Mouse (Mus musculus) heart, adult 2 months (tissue): ENCODE measurements around the gene Thsd4. TPM values are rescaled to one million over a fixed set of nuclear protein-coding genes. Genes with fewer than 3 reads are reported as not detected.

ENCODE experiments used
- DNase-seq, 2 experiments: peaks; one replicate each; pipeline ENCODE4 v3.0.0; 2021
- H3K27ac ChIP-seq: fragments of 200-600 bp; 2 replicates; pipeline ENCODE4 v1.8.1; 2022
- H3K27me3 ChIP-seq: fragments of 200-500 bp; 2 replicates; pipeline ENCODE4 v1.6.1; 2012; ENCODE audit warnings: mild to moderate bottlenecking, low read length, inconsistent platforms, mixed read lengths; ENCODE audit not compliant: control insufficient read depth, insufficient read depth
- H3K36me3 ChIP-seq: fragments of 200-500 bp; 2 replicates; pipeline ENCODE4 v1.6.1; 2012; ENCODE audit warnings: low read length, inconsistent platforms; ENCODE audit not compliant: control insufficient read depth, insufficient read depth
- H3K4me1 ChIP-seq: fragments of 200-500 bp; 2 replicates; pipeline ENCODE4 v1.6.1; 2011; ENCODE audit warnings: low read length; ENCODE audit not compliant: control insufficient read depth, insufficient read depth
- H3K4me3 ChIP-seq: fragments of 200-600 bp; 2 replicates; pipeline ENCODE4 v1.8.1; 2022
- H3K79me2 ChIP-seq: fragments of 200-500 bp; replicated peaks from 2 replicates; pipeline ENCODE4 v1.6.1; 2012; ENCODE audit warnings: mild to moderate bottlenecking, inconsistent platforms, low read length, moderate library complexity, mixed read lengths; ENCODE audit not compliant: control insufficient read depth, insufficient read depth
- H3K9ac ChIP-seq: fragments of 200-500 bp; 2 replicates; pipeline ENCODE4 v1.6.1; 2012; ENCODE audit warnings: low read depth, mild to moderate bottlenecking, control low read depth, inconsistent platforms, low read length, mixed read lengths
- CTCF ChIP-seq: fragments of 200-600 bp; IDR thresholded peaks from 2 replicates; pipeline ENCODE4 v1.8.1; 2022; ENCODE audit warnings: antibody characterized with exemption, mild to moderate bottlenecking, moderate library complexity
- EP300 ChIP-seq: fragments of 200-500 bp; IDR thresholded peaks from 2 replicates; pipeline ENCODE4 v1.6.1; 2011; ENCODE audit warnings: low read depth, low read length, control low read depth; ENCODE audit not compliant: insufficient read depth
- POLR2A ChIP-seq: fragments of 200-500 bp; IDR thresholded peaks from 2 replicates; pipeline ENCODE4 v1.6.1; 2011; ENCODE audit warnings: mild to moderate bottlenecking, low read depth, low read length, control low read depth; ENCODE audit not compliant: insufficient read depth
- WGBS: fragments of 180-500 bp; shearing (Covaris S2); methylation state at CpG from one replicate; pipeline ENCODE4 v1.1.7; 2018; 5-methylcytosine and 5-hydroxymethylcytosine counted together
- intact Hi-C: fragments of 180-260 bp; cut with DNase I; formaldehyde crosslinking; loops from one replicate; pipeline ENCODE4 v1.15.1; 2025
- polyA plus RNA-seq: library from polyadenylated mRNA; depleted of rRNA; stranded (reverse); fragments of >200 nt; gene quantifications from 2 replicates; pipeline ENCODE4 v1.2.3, GENCODE M21; 2012
- total RNA-seq, 2 experiments: library from RNA; stranded (reverse); gene quantifications; 2 replicates each; pipeline ENCODE4 v1.2.3; 2021

The Thsd4 gene
- total and polyA plus RNA-seq, 3 experiments, result 3.5 to 5.2 (median 4.3) TPM

- H3K4me3 ChIP-seq, result no peak overlapping the region
- WGBS, result 39% methylated on average over 2 of the region's 2 CpGs
- no peaks in the 10 kb centered on the region for H3K36me3 ChIP-seq
- H3K27ac ChIP-seq, result no peak overlapping the region
- TF ChIP-seq EP300, result no peak
- no peak for TF ChIP-seq CTCF
- no peak for TF ChIP-seq POLR2A
- no peaks in the 10 kb centered on the region for H3K27me3 ChIP-seq
- H3K4me1 ChIP-seq, result no peaks in the 10 kb centered on the region
- intact Hi-C loops, result no loop called here
- no peak overlapping the region for H3K9ac ChIP-seq
- no peaks in the 10 kb centered on the region for H3K79me2 ChIP-seq
- DNase-seq, result no peak
These were observed 123.8 kb downstream of the Thsd4 start for GRCm38 (mm10) chr9:60398073-60398472.

GRCm38 (mm10) chr9:60396096-60396495 is 125.8 kb downstream of the Thsd4 start:
- intact Hi-C loops, result no loop called here
- Histone ChIP-seq H3K27ac (no peak overlapping the region), H3K4me1 (no peaks in the 10 kb centered on the region), H3K9ac (no peak overlapping the region), H3K4me3 (no peak overlapping the region), H3K36me3 (no peaks in the 10 kb centered on the region), H3K27me3 (no peaks in the 10 kb centered on the region), H3K79me2 (no peaks in the 10 kb centered on the region)
- WGBS, result 85% methylated on average over 3 of the region's 3 CpGs
- no peak for TF ChIP-seq CTCF
- no peak for TF ChIP-seq POLR2A
- TF ChIP-seq EP300, result no peak
- DNase-seq, result no peak

GRCm38 (mm10) chr9:60392916-60393315 is 128.9 kb downstream of the Thsd4 start:
- no peaks in the 10 kb centered on the region for H3K27me3 ChIP-seq
- H3K27ac ChIP-seq, result no peak overlapping the region
- no peak overlapping the region for H3K4me3 ChIP-seq
- no peak for TF ChIP-seq CTCF
- TF ChIP-seq POLR2A, result no peak
- TF ChIP-seq EP300, result no peak
- no peak for DNase-seq
- no peaks in the 10 kb centered on the region for H3K79me2 ChIP-seq
- WGBS, result 82% methylated on average over 4 of the region's 4 CpGs
- H3K9ac ChIP-seq, result no peak overlapping the region
- intact Hi-C loops, result no loop called here
- H3K4me1 ChIP-seq, result no peaks in the 10 kb centered on the region
- no peaks in the 10 kb centered on the region for H3K36me3 ChIP-seq

- Histone ChIP-seq H3K27me3 (no peaks in the 10 kb centered on the region), H3K4me3 (no peak overlapping the region), H3K27ac (no peak overlapping the region), H3K9ac (no peak overlapping the region), H3K4me1 (no peaks in the 10 kb centered on the region), H3K79me2 (no peaks in the 10 kb centered on the region), H3K36me3 (no peaks in the 10 kb centered on the region)
- DNase-seq, result no peak
- intact Hi-C loops, result no loop called here
- TF ChIP-seq CTCF (no peak), EP300 (no peak), POLR2A (no peak)
- WGBS, result 79% methylated on average over 6 of the region's 6 CpGs
These were observed 137.1 kb downstream of the Thsd4 start for GRCm38 (mm10) chr9:60384751-60385150.

- WGBS, result 73% methylated on average over 4 of the region's 4 CpGs
- H3K27me3 ChIP-seq, result no peaks in the 10 kb centered on the region
- H3K4me1 ChIP-seq, result no peaks in the 10 kb centered on the region
- no peak for TF ChIP-seq EP300
- no peak for TF ChIP-seq POLR2A
- no peak for TF ChIP-seq CTCF
- no peak overlapping the region for H3K27ac ChIP-seq
- DNase-seq, result no peak
- H3K9ac ChIP-seq, result no peak overlapping the region
- intact Hi-C loops, result no loop called here
- no peak overlapping the region for H3K4me3 ChIP-seq
- H3K79me2 ChIP-seq, result no peaks in the 10 kb centered on the region
- no peaks in the 10 kb centered on the region for H3K36me3 ChIP-seq
These were observed 138.9 kb downstream of the Thsd4 start for GRCm38 (mm10) chr9:60382941-60383340.

GRCm38 (mm10) chr9:60382526-60382925 is 139.3 kb downstream of the Thsd4 start:
- H3K4me1 ChIP-seq, result no peaks in the 10 kb centered on the region
- no peak for DNase-seq
- intact Hi-C loops, result no loop called here

More at GRCm38 (mm10) chr9:60382526-60382925, 139.3 kb downstream of the Thsd4 start:
- Histone ChIP-seq H3K27me3 (no peaks in the 10 kb centered on the region), H3K79me2 (no peaks in the 10 kb centered on the region), H3K4me3 (no peak overlapping the region), H3K36me3 (no peaks in the 10 kb centered on the region), H3K27ac (no peak overlapping the region), H3K9ac (no peak overlapping the region)
- WGBS, result 72% methylated on average over 4 of the region's 4 CpGs
- TF ChIP-seq POLR2A (no peak), EP300 (no peak), CTCF (no peak)
